Mouse (Mus musculus): ENCODE measurements at regions not wholly inside any gene's neighbourhood (a gene's known extent, or its start where the extent isn't known, plus 50 kb on each side); places are given as distances from the start of the nearest gene placed in this dataset.

- peak; percentile 8 for DNase-seq
Measured at GRCm38 (mm10) chr15:27412761-27413160, 53.7 kb upstream of the Ank start.

- DNase-seq = no peak
Measured at GRCm38 (mm10) chr15:27413486-27413885, 53.0 kb upstream of the Ank start.

GRCm38 (mm10) chr15:27414819-27415218, 51.7 kb upstream of the Ank start:
- DNase-seq = no peak
